In genomic region chr11:74537352-74537751, GRCm38 (mm10) we compare ENCODE assay signal across 23 mouse cellular contexts.
DNase-seq lines count a peak whose midpoint lies in the region; ATAC-seq and TF ChIP-seq lines count a peak whose summit lies in the region.
"Had no signal": no experiment of that assay in that cellular context is flagged by ENCODE, and none has a peak within 500 bp of the region (broad histone marks: within the 10 kb centered on the region; RNA-seq: fewer than 3 reads in every experiment).

No protein-coding gene starts in this region.

- WGBS in stomach, embryonic 14.5 days: 69% methylated on average over 4 of the region's 4 CpGs
- WGBS in stomach, postnatal 0 days: 73% methylated on average over 4 of the region's 4 CpGs

- TF ChIP-seq POLR2A in MEL (IDR thresholded peaks at IDR 0.05; ENCODE audit: control insufficient read depth in 1 of 2, insufficient read depth in 1 of 2, low read depth in 1 of 2, low read length in 2 of 2, poor library complexity in 1 of 2): no peak

- TF ChIP-seq CTCF in stomach, postnatal 0 days (IDR thresholded peaks at IDR 0.05; ENCODE audit: low read depth): no peak
- TF ChIP-seq CTCF in MEL (IDR thresholded peaks at IDR 0.05 in 2 of 3, conservative IDR thresholded peaks at IDR 0.05 in 1 of 3; ENCODE audit: control insufficient read depth in 1 of 3, insufficient read depth in 1 of 3, low read depth in 2 of 3, low read length in 3 of 3, poor library complexity in 1 of 3, severe bottlenecking in 1 of 3): no peak

- peaks cover 12% of the 10 kb centered on the region for H3K4me1 ChIP-seq in stomach, embryonic 14.5 days (ENCODE audit: control insufficient read depth, insufficient read depth, low read length)
- H3K4me1 ChIP-seq in stomach, postnatal 0 days (replicated peaks; ENCODE audit: control insufficient read depth, insufficient read depth): no peaks in the 10 kb centered on the region
- peaks cover 46 to 50% of the 10 kb centered on the region in 2 experiments for H3K4me1 ChIP-seq in MEL (ENCODE audit: control insufficient read depth in 1 of 2, insufficient read depth in 2 of 2, low read length in 2 of 2)
- H3K4me1 ChIP-seq: forebrain, embryonic 13.5 days; forebrain, embryonic 15.5 days had no signal

- no peak for ATAC-seq in stomach, embryonic 14.5 days (ENCODE audit: insufficient number of reproducible peaks, insufficient read depth, low FRiP score, low read depth)
- no peak for ATAC-seq in stomach, postnatal 0 days (ENCODE audit: low FRiP score, low TSS enrichment)
- peak; percentile 73 for ATAC-seq in common myeloid progenitor, adult 5-6 weeks (replicated peaks; ENCODE audit: low read depth, poor library complexity, severe bottlenecking)
- peak; percentile 91 for ATAC-seq in megakaryocyte-erythroid progenitor cell, adult 5-6 weeks (replicated peaks; ENCODE audit: low FRiP score, low TSS enrichment, poor library complexity, severe bottlenecking)
- ATAC-seq: activated CD4-positive, CD25-positive, alpha-beta regulatory T cell, adult 4 months; forebrain, embryonic 13.5 days; forebrain, embryonic 15.5 days; forebrain, postnatal 0 days; Patski had no signal

- TF ChIP-seq RAD21 in MEL (IDR thresholded peaks at IDR 0.05; ENCODE audit: low read depth, low read length): no peak

- H3K4me2 ChIP-seq in stomach, embryonic 14.5 days (replicated peaks; ENCODE audit: low read depth, low read length): no peak overlapping the region
- H3K4me2 ChIP-seq in stomach, postnatal 0 days (replicated peaks; ENCODE audit: low read depth): no peak overlapping the region
- H3K4me2 ChIP-seq: embryonic facial prominence, embryonic 12.5 days; forebrain, embryonic 13.5 days; forebrain, embryonic 15.5 days had no signal

- H3K4me3 ChIP-seq in stomach, embryonic 14.5 days (ENCODE audit: low read depth, low read length): no peak overlapping the region
- H3K4me3 ChIP-seq in stomach, postnatal 0 days (ENCODE audit: low read depth, low read length): no peak overlapping the region
- no peak overlapping the region for H3K4me3 ChIP-seq in MEL (ENCODE audit: control insufficient read depth in 1 of 2, insufficient read depth in 1 of 2, low read depth in 2 of 2, low read length in 2 of 2)
- H3K4me3 ChIP-seq: embryonic facial prominence, embryonic 10.5 days; embryonic facial prominence, embryonic 12.5 days; forebrain, embryonic 13.5 days; forebrain, embryonic 15.5 days had no signal

- DNase-seq in stomach, postnatal 0 days (ENCODE audit: low spot score): no peak
- DNase-seq in MEL (ENCODE audit: low read depth, low spot score): peak; percentile 79
- DNase-seq in natural killer cell, adult 2 months (ENCODE audit: low spot score in 2 of 2): no peak
- DNase-seq in kidney, adult 8-10 months: no peak
- DNase-seq in layer of hippocampus, postnatal 14 days (ENCODE audit: low spot score in 2 of 2): no peak
- DNase-seq: adrenal gland, adult 8-10 months; adrenal gland, postnatal 14 days; adrenal gland, postnatal 36 days; cerebellum, adult 11-12 months; cerebellum, adult 2 months; cerebellum, adult 9-11 months; cerebellum, postnatal 14 days; cerebellum, postnatal 36 days; forebrain, postnatal 0 days had no signal

- no peak for TF ChIP-seq EP300 in stomach, postnatal 0 days (optimal IDR thresholded peaks at IDR 0.05)
- peak; percentile 94 for TF ChIP-seq EP300 in MEL (IDR thresholded peaks at IDR 0.05; ENCODE audit: low read depth in 1 of 2, low read length in 2 of 2)

- no peaks in the 10 kb centered on the region for H3K27me3 ChIP-seq in stomach, embryonic 14.5 days (ENCODE audit: control insufficient read depth, insufficient read depth, low read length)
- H3K27me3 ChIP-seq in stomach, postnatal 0 days (ENCODE audit: control insufficient read depth, insufficient read depth, low read length): no peaks in the 10 kb centered on the region
- no peaks in the 10 kb centered on the region for H3K27me3 ChIP-seq in MEL (ENCODE audit: control insufficient read depth in 1 of 2, insufficient read depth in 2 of 2, low read length in 2 of 2)
- H3K27me3 ChIP-seq: embryonic facial prominence, embryonic 12.5 days; forebrain, embryonic 13.5 days; forebrain, embryonic 15.5 days; Patski had no signal

- H3K9ac ChIP-seq in stomach, embryonic 14.5 days (replicated peaks; ENCODE audit: low read depth, low read length): no peak overlapping the region
- H3K9ac ChIP-seq in stomach, postnatal 0 days (ENCODE audit: low read length): no peak overlapping the region
- H3K9ac ChIP-seq in MEL (ENCODE audit: control insufficient read depth, low read depth, low read length, poor library complexity, severe bottlenecking): no peak overlapping the region
- H3K9ac ChIP-seq: embryonic facial prominence, embryonic 12.5 days; forebrain, embryonic 13.5 days; forebrain, embryonic 15.5 days; forebrain, postnatal 0 days had no signal

- no peaks in the 10 kb centered on the region for H3K9me3 ChIP-seq in stomach, embryonic 14.5 days (ENCODE audit: control insufficient read depth, low read depth, low read length)
- H3K9me3 ChIP-seq in stomach, postnatal 0 days (ENCODE audit: control insufficient read depth, low read length): no peaks in the 10 kb centered on the region
- no peaks in the 10 kb centered on the region for H3K9me3 ChIP-seq in MEL (replicated peaks; ENCODE audit: insufficient read depth, low read length)
- H3K9me3 ChIP-seq: embryonic facial prominence, embryonic 10.5 days; embryonic facial prominence, embryonic 12.5 days; forebrain, embryonic 13.5 days; forebrain, embryonic 15.5 days had no signal

- H3K36me3 ChIP-seq in stomach, embryonic 14.5 days (ENCODE audit: control insufficient read depth, insufficient read depth, low read length): no peaks in the 10 kb centered on the region
- H3K36me3 ChIP-seq in stomach, postnatal 0 days (ENCODE audit: control insufficient read depth, insufficient read depth, low read length): no peaks in the 10 kb centered on the region
- H3K36me3 ChIP-seq in MEL (ENCODE audit: control insufficient read depth in 1 of 2, insufficient read depth in 2 of 2, low read length in 2 of 2): peaks cover 0 to 46% of the 10 kb centered on the region in 2 experiments; a peak in 2 of 4 replicates
- H3K36me3 ChIP-seq: embryonic facial prominence, embryonic 10.5 days; embryonic facial prominence, embryonic 12.5 days; forebrain, embryonic 15.5 days had no signal

- no peaks in the 10 kb centered on the region; the same call in 1 of the 2 replicates for H3K79me2 ChIP-seq in MEL (ENCODE audit: control insufficient read depth, insufficient read depth, low read length, poor library complexity)

- H3K27ac ChIP-seq in stomach, embryonic 14.5 days (ENCODE audit: low read length): peak overlapping the region; percentile 27; the same call in 1 of the 2 replicates
- no peak overlapping the region for H3K27ac ChIP-seq in stomach, postnatal 0 days (replicated peaks)
- no peak overlapping the region; the same call in 1 of the 2 replicates for H3K27ac ChIP-seq in MEL (ENCODE audit: control insufficient read depth, low read depth, low read length)
- H3K27ac ChIP-seq: embryonic facial prominence, embryonic 10.5 days; embryonic facial prominence, embryonic 12.5 days; forebrain, embryonic 13.5 days; forebrain, embryonic 15.5 days had no signal

TF ChIP-seq in MEL, 35 proteins besides CTCF, POLR2A, EP300 and RAD21:
- TF ChIP-seq HCFC1 (IDR thresholded peaks at IDR 0.05; ENCODE audit: low read depth, low read length) (peak; percentile 41; the same call in 1 of the 2 replicates), ETS1 (IDR thresholded peaks at IDR 0.05; ENCODE audit: low read depth, low read length) (peak; percentile 80; the same call in 1 of the 2 replicates), KAT2A (conservative IDR thresholded peaks at IDR 0.05; ENCODE audit: low read depth, low read length) (no peak), ELF1 (IDR thresholded peaks at IDR 0.05; ENCODE audit: low read depth, low read length) (no peak), ZC3H11A (IDR thresholded peaks at IDR 0.05; ENCODE audit: low read depth, low read length) (no peak), MAFK (IDR thresholded peaks at IDR 0.05; ENCODE audit: borderline replicate concordance, low read depth, low read length) (peak; percentile 54; the same call in 1 of the 2 replicates), UBTF (IDR thresholded peaks at IDR 0.05; ENCODE audit: borderline replicate concordance, insufficient read depth, low read depth, low read length) (no peak), ZNF384 (IDR thresholded peaks at IDR 0.05; ENCODE audit: low read depth, low read length) (no peak), TAL1 (IDR thresholded peaks at IDR 0.05; ENCODE audit: low read length) (peak; percentile 96), USF2 (IDR thresholded peaks at IDR 0.05; ENCODE audit: borderline replicate concordance in 1 of 2, insufficient read depth in 1 of 2, low read depth in 1 of 2, low read length in 2 of 2) (no peak), MXI1 (IDR thresholded peaks at IDR 0.05; ENCODE audit: low read depth, low read length) (peak; percentile 29; the same call in 1 of the 2 replicates), CHD1 (IDR thresholded peaks at IDR 0.05; ENCODE audit: low read depth, low read length) (no peak), MAX (IDR thresholded peaks at IDR 0.05; ENCODE audit: low read length) (no peak), POLR2AphosphoS2 (IDR thresholded peaks at IDR 0.05; ENCODE audit: low read length) (no peak), MEF2A (IDR thresholded peaks at IDR 0.05; ENCODE audit: extremely low read depth, insufficient replicate concordance, low read depth, low read length, poor library complexity, severe bottlenecking) (no peak), GABPA (IDR thresholded peaks at IDR 0.05; ENCODE audit: low read depth, low read length) (no peak), SIN3A (IDR thresholded peaks at IDR 0.05; ENCODE audit: low read length) (peak; percentile 66), ZMIZ1 (IDR thresholded peaks at IDR 0.05; ENCODE audit: low read depth, low read length) (no peak), JUND (IDR thresholded peaks at IDR 0.05; ENCODE audit: low read depth, low read length) (no peak), TCF12 (IDR thresholded peaks at IDR 0.05; ENCODE audit: low read depth, low read length) (peak; percentile 99), SMC3 (IDR thresholded peaks at IDR 0.05; ENCODE audit: low read depth, low read length) (no peak), GATA1 (IDR thresholded peaks at IDR 0.05; ENCODE audit: low read depth, low read length) (peak; percentile 93), MYC (IDR thresholded peaks at IDR 0.05; ENCODE audit: low read depth, low read length) (no peak), RCOR1 (IDR thresholded peaks at IDR 0.05; ENCODE audit: low read depth, low read length) (peak; percentile 93), ZKSCAN1 (IDR thresholded peaks at IDR 0.05; ENCODE audit: low read depth, low read length) (no peak)

Comparison
In these comparisons a context has a peak if more than half of its experiments do, and no peak if none do; other contexts are left out.
1. ATAC-seq: peak in common myeloid progenitor, adult 5-6 weeks (single experiment) and megakaryocyte-erythroid progenitor cell, adult 5-6 weeks (single experiment); none in stomach, embryonic 14.5 days (single experiment) and stomach, postnatal 0 days (single experiment).